9 mouse cellular contexts compared by ENCODE assay signal in genomic region chr17:5827836-5828582, GRCm38 (mm10). TPM values are rescaled to one million over a fixed set of nuclear protein-coding genes. Genes with fewer than 3 reads are reported as not detected.
DNase-seq lines count a peak whose midpoint lies in the region; ATAC-seq and TF ChIP-seq lines count a peak whose summit lies in the region.
"Had no signal": no experiment of that assay in that cellular context is flagged by ENCODE, and none has a peak within 500 bp of the region (broad histone marks: within the 10 kb centered on the region; RNA-seq: fewer than 3 reads in every experiment).

No protein-coding gene starts in this region.

- peak overlapping the region; percentile 11; the same call in 1 of the 2 replicates for H3K4me3 ChIP-seq in layer of hippocampus, adult 2 months
- no peak overlapping the region for H3K4me3 ChIP-seq in embryonic facial prominence, embryonic 14.5 days (ENCODE audit: low read depth, low read length)
- 0 out of 2 replicates have a peak overlapping the region, but pooled peaks have one; percentile 12 for H3K4me3 ChIP-seq in limb, embryonic 13.5 days

- DNase-seq in layer of hippocampus, adult 2 months (ENCODE audit: low spot score in 2 of 2) = no peak
- DNase-seq in layer of hippocampus, adult 18-20 months (ENCODE audit: low spot score in 2 of 2) = no peak
- peak; percentile 34 for DNase-seq in embryonic facial prominence, embryonic 14.5 days (ENCODE audit: low spot score)
- peak; percentile 34 for DNase-seq in retina, embryonic 14.5 days (ENCODE audit: low spot score)
- DNase-seq in right cerebral cortex, postnatal 14 days = no peak
- DNase-seq in adrenal gland, postnatal 14 days = no peak
- DNase-seq in embryo, embryonic 10 days (ENCODE audit: low spot score) = no peak

- 10% methylated on average over 13 of the region's 15 CpGs for WGBS in embryonic facial prominence, embryonic 14.5 days
- WGBS in limb, embryonic 13.5 days = 21% methylated on average over 14 of the region's 15 CpGs

- 0 out of 2 replicates have a peak, but pooled peaks have one; percentile 53 for ATAC-seq in embryonic facial prominence, embryonic 14.5 days (ENCODE audit: low read depth)
- no peak for ATAC-seq in limb, embryonic 13.5 days (ENCODE audit: low FRiP score, low read depth)
- ATAC-seq: lung, postnatal 0 days had no signal

- no peaks in the 10 kb centered on the region for H3K27me3 ChIP-seq in embryonic facial prominence, embryonic 14.5 days (replicated peaks; ENCODE audit: control insufficient read depth, insufficient read depth, low read length)
- no peaks in the 10 kb centered on the region for H3K27me3 ChIP-seq in limb, embryonic 13.5 days

- no peak for TF ChIP-seq CTCF in layer of hippocampus, adult 2 months (conservative IDR thresholded peaks at IDR 0.05)

- H3K9ac ChIP-seq in embryonic facial prominence, embryonic 14.5 days (ENCODE audit: low read depth, low read length) = no peak overlapping the region
- peak overlapping the region; percentile 43; the same call in 1 of the 2 replicates for H3K9ac ChIP-seq in limb, embryonic 13.5 days

- H3K4me1 ChIP-seq in embryonic facial prominence, embryonic 14.5 days (ENCODE audit: control insufficient read depth, insufficient read depth, low read length) = no peaks in the 10 kb centered on the region
- H3K4me1 ChIP-seq in limb, embryonic 13.5 days = peaks cover 8% of the 10 kb centered on the region; the same call in 1 of the 2 replicates

- no peaks in the 10 kb centered on the region for H3K36me3 ChIP-seq in embryonic facial prominence, embryonic 14.5 days (ENCODE audit: control insufficient read depth, insufficient read depth, low read length)
- no peaks in the 10 kb centered on the region for H3K36me3 ChIP-seq in limb, embryonic 13.5 days

- no peaks in the 10 kb centered on the region for H3K9me3 ChIP-seq in embryonic facial prominence, embryonic 14.5 days (ENCODE audit: control insufficient read depth, low read length)
- no peaks in the 10 kb centered on the region for H3K9me3 ChIP-seq in limb, embryonic 13.5 days

- peak overlapping the region; percentile 38 for H3K4me2 ChIP-seq in embryonic facial prominence, embryonic 14.5 days (ENCODE audit: low read depth, low read length)
- H3K4me2 ChIP-seq in limb, embryonic 13.5 days (replicated peaks) = peak overlapping the region; percentile 42

- H3K27ac ChIP-seq in layer of hippocampus, adult 2 months = peak overlapping the region; percentile 46; the same call in 1 of the 2 replicates
- no peak overlapping the region for H3K27ac ChIP-seq in embryonic facial prominence, embryonic 14.5 days (replicated peaks; ENCODE audit: low read depth, low read length)
- H3K27ac ChIP-seq in limb, embryonic 13.5 days = no peak overlapping the region

RNA-seq across cellular contexts. Expression of gene Snx9, which starts 13.1 kb away (rescaled TPM):
- total RNA-seq in layer of hippocampus, adult 2 months (2021) = 10 to 100 TPM; 15.6 to 16.1 TPM
- total RNA-seq in layer of hippocampus, adult 18-20 months (2021) = 10 to 100 TPM; 15.2 to 15.3 TPM
- 37.5 and 40.9 TPM in 2 replicates for polyA plus RNA-seq in embryonic facial prominence, embryonic 14.5 days (2014; fragmentation: Nextera tagmentation; extraction: Ambion mirVana)
- polyA plus RNA-seq in limb, embryonic 13.5 days (2015; fragmentation: Nextera tagmentation; extraction: Ambion mirVana) = 27.6 and 28.3 TPM in 2 replicates
- 48.4 and 49.2 TPM in 2 replicates for total RNA-seq in adrenal gland, postnatal 14 days (2021)

Comparison
In these comparisons a context has a peak if more than half of its experiments do, and no peak if none do; other contexts are left out.
1. DNase-seq: peak in embryonic facial prominence, embryonic 14.5 days (single experiment) and retina, embryonic 14.5 days (single experiment); none in layer of hippocampus, adult 2 months (0 of 2), layer of hippocampus, adult 18-20 months (0 of 2), right cerebral cortex, postnatal 14 days (single experiment), adrenal gland, postnatal 14 days (single experiment) and embryo, embryonic 10 days (single experiment).